Mouse (Mus musculus) cortical plate, adult 2 months (tissue): ENCODE measurements around the gene Olfr878.

Experiments
- CTCF ChIP-seq: fragments of 200-500 bp; IDR thresholded peaks from 2 replicates; pipeline ENCODE4 v1.5.1; 2011; ENCODE audit warnings: mild to moderate bottlenecking, control low read depth, low read length; ENCODE audit not compliant: insufficient read depth; ENCODE audit errors: extremely low read depth
- POLR2A ChIP-seq: fragments of 200-500 bp; IDR thresholded peaks from 2 replicates; pipeline ENCODE4 v1.6.1; 2011; ENCODE audit warnings: mild to moderate bottlenecking, low read length, control low read depth; ENCODE audit not compliant: insufficient read depth; ENCODE audit errors: extremely low read depth

DNA sequence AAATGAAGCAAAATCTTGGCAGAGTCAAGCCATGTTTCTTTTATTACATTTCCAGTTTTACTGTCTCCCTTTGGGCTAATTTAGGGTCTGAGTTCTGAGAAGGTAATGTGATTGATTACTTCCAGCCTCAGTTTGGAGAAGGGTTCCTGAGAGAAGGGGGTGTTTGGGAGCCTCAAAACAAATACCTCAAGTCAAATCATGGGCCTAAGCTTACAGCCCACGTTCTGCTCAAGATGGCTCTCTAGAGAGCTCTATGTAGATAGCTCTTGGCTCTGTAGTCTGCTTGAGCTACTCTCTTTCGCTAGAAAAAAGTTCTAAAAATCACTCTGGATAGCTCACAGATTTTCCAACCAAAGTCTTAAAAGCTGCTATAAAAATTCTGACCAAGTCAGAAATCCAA, 7.8 kb downstream of the Olfr878 start:
- TF ChIP-seq CTCF: no peak
- TF ChIP-seq POLR2A: no peak
